Mouse (Mus musculus) gastrocnemius, postnatal 10 days (tissue): Measurements from ENCODE around the gene Klk5. TPM values are rescaled to one million over a fixed set of nuclear protein-coding genes. Genes with fewer than 3 reads are reported as not detected.

ENCODE experiments used
- DNase-seq: peaks from one replicate; pipeline ENCODE4 v3.0.0; 2021; ENCODE audit warnings: mixed read lengths
- long read RNA-seq, 2 experiments: library from polyadenylated mRNA; stranded (forward); transcript quantifications; one replicate each; pipeline ENCODE4 v2.0.0; 2021
- total RNA-seq, 2 experiments: library from RNA; stranded (reverse); gene quantifications; 2 replicates each; pipeline ENCODE4 v1.2.3; 2021

Gene Klk5
- not detected for total RNA-seq
- long read RNA-seq, experiment 1 = 0 reads
- long read RNA-seq, experiment 2 = 0 reads

DNA sequence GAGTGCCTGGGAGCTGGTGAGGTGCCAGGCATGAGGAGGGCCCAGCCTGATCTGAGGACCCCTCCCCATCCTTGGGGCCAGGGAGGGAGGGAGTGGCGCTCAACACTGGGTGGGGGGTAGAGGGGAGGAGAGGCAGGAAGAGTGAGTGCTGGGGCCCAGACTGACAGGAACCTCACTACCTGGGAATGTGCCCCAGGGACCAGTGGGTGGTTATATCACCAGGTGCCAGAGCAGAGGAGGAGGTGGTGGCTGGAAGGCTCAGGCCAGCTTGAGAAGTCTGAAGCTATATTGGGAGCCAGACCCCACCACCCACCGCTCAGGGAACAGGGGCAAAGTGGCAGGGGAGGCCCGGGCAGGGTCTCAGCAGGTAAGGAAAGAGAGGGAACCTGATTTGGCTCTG, at the start of gene Klk5:
Gene Klk5 (plus strand): TSS at position 271 of the 400 bp plus-strand sequence.
- no peak for DNase-seq

DNA sequence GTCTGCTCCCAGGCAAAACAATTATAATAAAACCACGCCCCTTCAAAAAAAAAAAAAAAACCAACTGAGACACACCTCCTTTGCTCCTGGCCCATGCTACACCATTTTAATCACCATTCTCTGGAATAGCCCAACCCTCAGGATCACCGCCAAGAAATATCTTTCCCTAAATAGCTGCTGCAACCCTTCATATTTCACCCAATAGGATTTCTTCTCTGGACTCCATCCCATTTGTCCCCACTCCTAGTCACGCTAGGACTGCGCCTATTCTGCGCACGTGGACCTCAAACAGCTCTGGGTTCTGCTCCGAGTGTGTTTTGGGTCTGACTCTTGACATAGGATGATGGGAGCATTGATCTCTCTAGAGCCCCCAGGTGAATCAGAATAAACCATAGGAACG, 45.4 kb upstream of the Klk5 start:
- no peak for DNase-seq

- DNase-seq = no peak
These were observed 44.4 kb upstream of the Klk5 start, which contains the start of gene Klk8 for GRCm38 (mm10) chr7:43797333-43797769. Klk8 (plus strand) TSS chr7:43797577.

GRCm38 (mm10) chr7:43797844-43798462, 43.8 kb upstream of the Klk5 start:
- DNase-seq = no peak

DNA sequence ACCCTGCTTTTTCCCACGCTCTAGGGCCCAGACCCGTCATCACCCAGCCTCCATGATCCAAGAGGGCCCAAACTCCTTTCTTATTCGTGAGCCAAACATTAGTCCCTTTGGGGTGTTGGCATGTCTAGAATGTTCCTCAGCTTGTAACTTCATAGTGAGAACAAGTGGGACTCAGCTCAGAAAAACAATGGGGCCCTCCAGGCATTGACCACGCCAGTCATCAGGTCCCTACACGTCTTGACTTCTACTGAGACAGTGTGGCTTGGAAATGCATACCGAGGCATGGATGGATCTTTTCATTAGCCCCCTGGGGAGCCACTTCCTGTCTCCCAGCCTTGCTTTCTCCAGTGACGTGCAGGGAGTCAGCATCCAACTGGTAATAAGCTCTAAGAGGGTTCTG, 41.9 kb upstream of the Klk5 start:
- DNase-seq = no peak

DNA sequence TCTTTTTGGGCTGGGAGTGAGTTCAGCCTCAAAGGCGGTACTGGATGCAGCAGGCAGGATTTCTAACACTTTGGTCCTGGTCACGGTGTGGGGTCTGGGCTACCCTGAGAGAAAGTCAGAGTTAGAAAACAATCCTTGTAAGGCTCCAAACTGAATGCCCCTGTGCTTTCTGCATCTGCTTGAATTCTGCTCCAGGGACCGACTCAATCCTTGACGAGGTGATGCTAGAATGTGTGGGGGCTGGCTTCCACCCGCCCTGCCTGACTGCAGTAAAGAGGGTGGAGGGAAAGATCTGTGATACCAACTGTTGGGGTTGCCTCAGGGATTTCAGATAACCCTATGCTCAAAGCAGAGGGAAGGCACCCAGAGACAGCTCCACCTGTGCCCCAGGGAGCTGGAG, 30.8 kb upstream of the Klk5 start, which contains the start of gene Klk7:
Gene Klk7 (plus strand): TSS at position 301 of the 400 bp plus-strand sequence.
- no peak for DNase-seq

DNA sequence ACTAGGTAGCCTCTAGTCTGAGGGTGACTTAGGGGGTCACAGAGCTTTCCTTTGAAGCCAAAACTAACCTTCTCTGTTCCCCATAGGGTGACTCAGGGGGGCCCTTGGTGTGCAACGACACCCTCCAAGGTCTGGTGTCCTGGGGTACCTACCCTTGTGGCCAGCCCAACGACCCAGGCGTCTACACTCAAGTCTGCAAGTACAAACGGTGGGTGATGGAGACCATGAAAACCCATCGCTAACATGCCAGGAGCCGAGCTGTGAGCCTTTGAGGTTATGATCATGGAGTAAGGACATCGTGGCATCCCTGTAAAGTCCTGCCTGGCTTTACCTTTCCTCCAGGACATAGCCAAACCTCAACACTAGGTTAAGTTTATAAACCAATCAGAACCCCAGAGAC, 26.6 kb upstream of the Klk5 start:
- no peak for DNase-seq

- DNase-seq = no peak
These were observed 25.0 kb upstream of the Klk5 start for GRCm38 (mm10) chr7:43816746-43817145.

- DNase-seq = no peak
These were observed 20.2 kb upstream of the Klk5 start for GRCm38 (mm10) chr7:43821581-43821980.

DNA sequence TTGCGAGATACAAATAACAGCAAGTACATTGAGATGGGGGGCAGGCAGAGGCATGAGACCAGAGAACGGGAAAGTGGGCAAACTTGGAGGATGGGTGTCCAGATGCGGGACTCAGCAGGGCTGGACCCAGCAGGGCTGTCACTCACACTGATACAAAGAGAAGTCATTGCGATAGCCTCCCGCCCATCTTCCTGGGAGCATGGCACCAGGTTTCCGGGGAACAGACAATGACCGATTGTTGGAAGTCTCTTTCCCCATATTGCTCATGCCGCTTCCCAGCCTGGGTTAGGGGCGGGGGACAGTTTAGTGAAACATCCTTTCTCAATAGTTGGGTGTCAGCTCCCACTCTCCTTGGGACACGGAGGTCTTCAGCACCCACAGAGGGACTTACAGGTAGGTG, 17.6 kb upstream of the Klk5 start, which contains the start of gene Klk6:
Gene Klk6 (plus strand): TSS at position 301 of the 400 bp plus-strand sequence.
- no peak for DNase-seq

DNA sequence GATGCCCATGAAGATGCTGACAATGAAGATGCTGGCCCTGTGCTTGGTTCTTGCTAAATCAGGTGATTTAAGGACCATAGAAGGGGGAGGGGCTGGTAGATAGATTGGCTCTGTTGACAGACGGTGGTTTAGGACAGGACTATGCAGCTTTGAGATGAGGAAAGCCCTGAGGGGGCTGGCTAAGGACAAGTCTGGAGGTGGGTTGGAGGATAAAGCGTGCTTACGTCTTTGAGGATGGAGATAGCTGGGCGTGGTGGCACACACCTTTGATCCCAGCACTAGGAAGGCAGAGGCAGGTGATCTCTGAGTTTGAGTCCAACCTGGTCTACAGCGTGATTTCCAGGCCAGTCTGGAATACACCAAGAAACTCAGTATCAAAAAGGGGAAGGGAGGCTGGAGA, 15.7 kb upstream of the Klk5 start:
- DNase-seq = no peak

GRCm38 (mm10) chr7:43827706-43828105, 14.1 kb upstream of the Klk5 start:
- no peak for DNase-seq

- DNase-seq = no peak
These were observed 12.8 kb upstream of the Klk5 start for GRCm38 (mm10) chr7:43829006-43829405.

- no peak for DNase-seq
These were observed 2.0 kb downstream of the Klk5 start for GRCm38 (mm10) chr7:43843801-43844200.

- DNase-seq = no peak
These were observed 9.8 kb downstream of the Klk5 start for GRCm38 (mm10) chr7:43851616-43852015.

DNA sequence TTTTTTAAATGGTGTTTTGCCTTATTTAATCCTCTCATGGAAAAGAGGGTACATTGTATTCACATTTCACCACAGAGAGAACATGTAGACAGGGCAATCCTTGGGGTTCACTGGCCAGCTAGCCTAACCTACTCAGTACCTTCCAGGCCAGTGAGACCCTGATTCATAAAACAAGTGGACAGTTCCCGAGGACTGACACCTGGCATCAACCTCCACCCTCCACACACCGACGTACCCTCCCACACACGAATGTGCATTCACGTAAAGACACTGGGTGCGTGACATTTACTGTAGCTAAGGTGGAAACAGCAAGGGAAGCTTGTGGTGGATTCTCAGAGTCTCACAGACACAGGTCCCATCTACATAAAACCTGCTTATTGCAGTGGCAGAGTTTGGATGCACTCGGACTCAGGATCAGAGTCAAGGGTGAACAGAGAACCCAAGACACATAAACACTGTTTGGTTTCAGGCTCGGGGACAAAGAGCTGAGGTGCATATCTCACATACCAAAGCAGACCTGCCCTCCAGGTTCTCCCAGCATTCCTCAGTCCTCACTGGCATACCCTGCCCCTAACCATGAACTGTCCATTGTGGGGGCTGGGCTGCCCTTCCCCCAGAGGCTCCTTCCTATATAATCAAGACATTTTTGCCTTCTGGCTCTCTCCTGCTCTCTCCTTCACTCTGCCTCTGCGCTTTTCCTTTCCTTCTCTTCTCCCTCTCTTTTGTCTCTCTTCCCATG, 13.0 kb downstream of the Klk5 start:
- DNase-seq = no peak

GRCm38 (mm10) chr7:43855709-43856108, 13.9 kb downstream of the Klk5 start:
- DNase-seq = no peak

GRCm38 (mm10) chr7:43856307-43856706, 14.5 kb downstream of the Klk5 start:
- no peak for DNase-seq

GRCm38 (mm10) chr7:43857501-43857900, 15.7 kb downstream of the Klk5 start:
- DNase-seq = no peak

GRCm38 (mm10) chr7:43860411-43860810, 18.6 kb downstream of the Klk5 start:
- DNase-seq = no peak

DNA sequence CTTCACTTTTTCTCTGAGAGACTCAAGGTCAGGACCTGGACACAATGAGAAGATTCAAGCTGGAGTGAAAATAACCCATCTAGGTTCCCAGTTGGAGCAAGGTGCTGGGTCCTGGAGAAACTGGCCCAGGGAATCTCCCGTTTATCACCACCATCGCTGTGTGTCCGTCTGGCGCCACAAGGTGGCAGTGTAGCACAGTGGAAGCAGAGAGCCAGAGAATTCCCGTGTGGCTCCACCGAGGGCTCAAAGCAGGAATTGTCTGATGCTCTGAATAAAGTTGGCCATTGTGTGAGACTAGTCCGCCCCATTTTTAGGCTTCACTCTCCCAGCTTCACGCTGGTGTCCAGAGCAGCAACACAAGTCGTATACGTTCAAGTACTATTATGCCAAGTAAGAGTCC, 31.5 kb downstream of the Klk5 start:
- peak; percentile 77 for DNase-seq

GRCm38 (mm10) chr7:43873674-43874073, 31.9 kb downstream of the Klk5 start:
- no peak for DNase-seq

GRCm38 (mm10) chr7:43874868-43875375, 33.2 kb downstream of the Klk5 start:
- no peak for DNase-seq
